Mouse (Mus musculus) T-helper 17 cell (primary cell): ENCODE measurements around the gene Lgmn.

Source experiments
- in situ Hi-C, 2 experiments: fragments of 300-600 bp; cut with MboI, MseI; formaldehyde crosslinking; loops; 1 replicate in 1 of 2; 2 replicates in 1 of 2; pipeline ENCODE4 v1.15.1; 2025; ENCODE audit warnings: high pct_unique_total_duplicates in 2 of 2

Lgmn gene

DNA sequence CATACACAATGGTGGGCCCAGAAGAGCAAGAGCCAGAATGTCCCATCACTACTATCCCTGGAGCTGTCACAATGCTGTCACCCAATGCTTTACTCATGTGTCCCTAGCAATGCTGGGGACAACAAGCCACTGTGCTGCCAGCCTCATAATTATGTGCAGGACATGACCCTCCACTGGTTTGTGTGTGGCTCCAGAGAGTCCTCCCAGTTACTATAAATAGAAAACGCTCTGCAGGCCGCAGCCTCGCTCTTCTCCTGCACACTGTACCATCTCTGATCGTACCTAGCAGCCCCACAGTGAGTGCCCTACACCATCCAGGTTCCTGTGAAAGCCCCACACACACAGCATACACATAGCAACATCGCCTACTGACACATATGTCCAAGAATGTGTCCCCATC, 1.7 kb downstream of the Lgmn start:
- in situ Hi-C loops: no loop called here

- in situ Hi-C loops: no loop called here
These were observed 2.6 kb downstream of the Lgmn start for GRCm38 (mm10) chr12:102436939-102437526.

DNA sequence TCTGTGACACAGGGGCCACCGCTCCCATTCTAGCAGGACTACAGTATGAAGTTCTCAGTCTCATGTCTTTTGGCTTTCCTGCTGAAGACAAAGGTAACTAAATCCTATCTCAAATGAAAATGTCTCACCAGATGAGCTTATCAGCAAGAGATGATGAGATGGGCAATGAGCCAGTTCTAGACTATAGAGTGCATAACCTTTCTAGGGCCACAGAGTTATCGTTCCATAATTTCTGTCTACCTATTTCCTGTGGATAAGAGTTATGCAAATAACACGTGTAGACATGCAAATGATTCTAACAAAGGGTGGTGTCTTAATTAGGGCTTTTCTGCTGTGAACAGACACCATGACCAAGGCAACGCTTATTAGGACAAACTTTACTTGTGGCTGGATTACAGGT, 5.5 kb downstream of the Lgmn start:
- in situ Hi-C loops: no loop called here

- in situ Hi-C loops: no loop called here
These were observed 7.4 kb downstream of the Lgmn start for GRCm38 (mm10) chr12:102432238-102432637.

- in situ Hi-C loops: no loop called here
These were observed 9.4 kb downstream of the Lgmn start for GRCm38 (mm10) chr12:102430228-102430627.

DNA sequence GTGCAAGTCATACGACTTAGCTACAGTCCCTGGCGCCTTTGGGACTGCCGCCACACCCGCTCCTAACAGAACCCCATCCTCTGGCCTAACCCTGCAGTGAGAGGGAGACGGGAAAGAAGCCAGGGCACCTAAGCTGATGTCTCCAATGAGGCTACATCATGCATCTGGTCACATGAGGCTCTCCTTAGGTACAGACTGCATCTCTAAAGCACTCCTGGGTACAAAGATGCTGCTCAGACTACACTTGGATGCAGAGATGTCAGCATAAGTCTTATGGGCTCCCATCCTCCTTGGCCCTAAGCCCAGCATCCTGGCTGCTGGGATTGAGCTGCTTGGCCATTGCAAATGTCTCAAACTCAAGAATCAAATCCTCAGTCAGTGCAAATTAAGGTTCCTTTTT, 10.0 kb downstream of the Lgmn start:
- in situ Hi-C loops: no loop called here

DNA sequence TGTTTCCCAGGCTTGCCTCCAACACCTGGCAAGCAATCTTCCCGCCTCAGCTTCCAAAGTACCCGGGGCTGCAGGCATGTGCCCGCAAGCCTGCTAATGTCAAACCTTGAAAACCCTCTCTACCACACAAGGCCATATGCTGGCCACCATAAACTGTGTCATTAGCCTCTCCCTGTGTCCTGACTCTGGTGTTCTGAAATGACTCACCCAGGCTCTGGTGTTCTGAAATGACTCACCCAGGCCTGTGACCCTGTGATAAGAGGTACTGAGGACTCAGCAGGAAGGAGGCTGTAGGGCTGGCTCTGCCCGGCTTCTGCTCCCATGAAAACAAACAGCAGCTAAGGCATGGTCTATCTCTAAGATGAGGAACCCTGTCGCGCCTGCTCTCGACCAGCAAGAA, 13.3 kb downstream of the Lgmn start:
- in situ Hi-C loops: no loop called here

GRCm38 (mm10) chr12:102425048-102425578, 14.5 kb downstream of the Lgmn start:
- in situ Hi-C loops: no loop called here

GRCm38 (mm10) chr12:102424456-102424855, 15.2 kb downstream of the Lgmn start:
- in situ Hi-C loops: no loop called here

- in situ Hi-C loops: no loop called here
These were observed 16.0 kb downstream of the Lgmn start for GRCm38 (mm10) chr12:102423625-102424024.

DNA sequence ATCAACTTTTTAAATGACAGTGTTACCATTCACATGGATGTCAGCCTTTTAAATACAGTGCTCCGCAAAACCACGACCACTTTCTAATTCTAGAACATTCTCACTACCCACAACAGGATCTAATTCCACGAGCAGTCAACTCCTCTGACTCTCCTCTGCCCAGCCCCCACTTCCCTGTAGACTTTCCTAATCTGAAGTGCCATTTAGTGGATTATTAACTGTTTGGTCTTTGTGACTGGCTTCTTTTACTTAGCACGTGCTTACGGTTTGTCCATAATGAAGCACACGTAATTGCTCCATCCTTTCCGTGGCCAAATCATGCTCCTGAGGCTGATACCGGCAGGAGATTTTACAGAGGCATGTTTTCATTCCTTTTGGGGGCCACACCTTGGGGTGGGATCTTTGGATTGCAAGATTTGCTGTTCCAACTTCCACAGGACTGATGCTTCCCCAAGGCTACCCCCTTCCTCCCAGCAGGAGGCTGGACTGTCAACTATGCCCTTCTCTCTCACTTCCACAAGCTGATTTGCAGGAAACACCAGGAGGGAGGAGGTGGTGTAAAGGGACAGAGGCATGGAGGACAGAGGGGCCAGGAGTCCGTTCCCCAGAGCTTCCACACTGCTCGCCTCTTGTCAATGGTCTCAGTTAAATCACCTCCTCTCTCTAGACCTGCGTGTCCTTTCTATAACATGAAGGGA, 16.8 kb downstream of the Lgmn start:
- in situ Hi-C loops: no loop called here

- in situ Hi-C loops: no loop called here
These were observed 17.5 kb downstream of the Lgmn start for GRCm38 (mm10) chr12:102422065-102422464.

GRCm38 (mm10) chr12:102420168-102420890, 19.3 kb downstream of the Lgmn start:
- in situ Hi-C loops: no loop called here

DNA sequence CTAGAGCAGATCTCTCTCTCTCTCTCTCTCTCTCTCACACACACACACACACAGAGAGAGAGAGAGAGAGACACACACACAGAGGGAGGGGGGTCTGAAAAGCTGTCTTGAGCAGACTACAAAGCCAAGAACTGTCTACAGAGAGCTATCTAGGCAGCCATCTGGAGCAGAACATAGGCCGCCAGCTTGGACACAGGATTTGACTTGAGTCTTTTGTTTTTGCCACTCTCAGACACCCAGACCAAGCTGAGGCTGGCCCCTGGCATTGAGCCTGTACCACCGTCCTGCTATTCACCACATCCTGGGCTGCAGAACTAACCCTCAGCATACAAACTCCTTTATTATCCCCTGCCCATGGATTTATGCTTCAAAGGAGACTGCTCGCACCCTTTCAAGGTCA, 20.1 kb downstream of the Lgmn start:
- in situ Hi-C loops: no loop called here

DNA sequence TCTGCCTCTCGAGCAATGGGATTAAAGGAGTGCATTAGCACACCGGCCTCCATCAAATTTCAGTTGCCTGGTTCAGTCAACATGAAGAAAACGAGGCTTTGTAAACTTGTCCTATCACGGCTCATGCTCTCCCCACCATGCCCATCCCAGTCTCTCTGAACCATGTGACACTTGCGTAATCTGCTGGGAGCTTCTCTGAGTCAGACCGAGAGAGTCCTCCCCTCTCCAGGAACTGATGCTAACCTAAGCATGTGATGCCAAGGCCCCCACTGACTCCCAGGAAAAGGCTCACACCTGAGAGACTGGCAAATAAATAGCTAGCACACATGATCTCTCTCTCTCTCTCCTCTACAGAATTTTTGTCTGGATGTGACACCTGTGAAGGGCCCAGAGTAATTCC, 21.9 kb downstream of the Lgmn start:
- in situ Hi-C loops: no loop called here

DNA sequence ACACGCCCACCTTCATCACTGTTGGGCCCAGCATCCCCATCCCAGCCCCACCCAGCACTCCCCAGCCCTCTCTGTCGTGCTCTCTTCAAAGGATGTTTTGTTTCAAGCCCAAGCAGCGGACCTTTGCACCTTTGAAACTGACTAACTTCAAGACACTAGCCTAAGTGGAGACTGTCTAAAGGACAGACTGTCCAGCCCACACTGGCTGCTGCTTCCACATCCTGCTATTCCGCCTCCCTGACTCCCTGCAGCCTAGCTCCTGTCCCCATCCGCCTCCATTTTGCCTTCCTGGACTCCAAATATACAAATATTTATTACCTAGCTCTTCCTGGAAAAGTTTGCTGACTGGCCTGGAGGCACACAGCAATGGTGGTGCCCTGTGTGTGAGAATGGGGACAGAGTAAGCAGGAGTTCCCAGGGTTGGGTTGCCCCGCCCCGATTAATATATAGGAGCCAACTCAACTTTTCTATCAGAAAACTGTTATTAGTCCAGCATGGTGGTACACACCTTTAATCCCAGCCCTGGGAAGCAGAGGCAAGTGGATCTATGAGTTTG, 22.6 kb downstream of the Lgmn start:
- in situ Hi-C loops: no loop called here

- in situ Hi-C loops: no loop called here
These were observed 23.2 kb downstream of the Lgmn start for GRCm38 (mm10) chr12:102416391-102416837.

GRCm38 (mm10) chr12:102414686-102415085, 24.9 kb downstream of the Lgmn start:
- in situ Hi-C loops: no loop called here

GRCm38 (mm10) chr12:102413171-102413570, 26.4 kb downstream of the Lgmn start:
- in situ Hi-C loops: no loop called here

GRCm38 (mm10) chr12:102398588-102398987, 41.0 kb downstream of the Lgmn start:
- in situ Hi-C loops: loop anchor here in 1 of 2 experiments (5.0 kb wide), 1 partner anchor 59 kb away; no protein-coding TSS in a partner anchor

DNA sequence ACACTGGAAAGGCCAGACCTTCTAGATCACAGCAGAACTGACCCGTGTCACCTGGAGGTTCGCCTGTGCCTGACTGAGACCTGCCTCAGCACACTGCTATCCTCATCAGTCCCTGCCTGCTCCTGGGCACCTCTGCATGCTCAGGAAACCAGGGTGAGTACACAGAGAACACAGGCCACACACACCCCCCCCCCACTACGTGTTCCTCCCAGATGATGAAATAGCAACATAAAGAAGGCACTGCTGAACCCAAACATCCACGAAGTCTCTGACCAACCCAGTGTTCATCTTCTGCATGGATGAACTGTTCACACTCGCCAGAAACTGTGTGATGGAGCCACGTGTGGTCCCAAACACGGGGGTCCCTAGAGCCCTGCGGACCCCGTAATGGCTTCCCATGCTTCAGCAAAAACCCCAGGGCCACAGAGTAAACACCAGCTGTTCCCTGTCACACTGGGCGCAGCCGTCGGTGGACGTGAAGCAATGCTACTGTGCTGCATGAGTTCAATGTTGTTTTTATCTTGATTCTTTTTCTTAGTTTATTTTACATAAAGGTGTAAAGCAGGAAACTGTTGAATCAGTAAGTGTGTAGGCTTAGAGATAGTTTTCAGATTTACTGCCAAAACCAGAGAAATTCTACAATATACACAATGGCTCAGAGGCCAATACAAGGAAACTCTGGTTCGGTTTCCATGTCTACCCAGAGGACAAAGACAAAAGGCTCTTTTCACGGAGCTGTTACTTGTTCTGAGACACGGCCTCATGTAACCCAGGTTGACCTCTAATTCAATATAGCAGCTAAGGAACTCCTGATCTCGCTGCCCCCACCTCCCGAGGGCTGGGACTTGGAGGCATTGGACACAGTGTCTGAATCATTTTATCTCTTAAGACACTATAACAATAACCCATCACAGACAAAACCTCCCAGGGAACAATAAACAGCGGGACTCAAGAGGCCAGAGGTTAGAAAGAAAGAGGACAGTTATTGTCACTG, 43.3 kb downstream of the Lgmn start:
- in situ Hi-C loops: loop anchor here in 1 of 2 experiments (5.0 kb wide), 1 partner anchor 61 kb away; no protein-coding TSS in a partner anchor
